Mouse (Mus musculus) megakaryocyte, adult 5-6 weeks (primary cell): ENCODE results near the gene Tsku. TPM values are rescaled to one million over a fixed set of nuclear protein-coding genes. Genes with fewer than 3 reads are reported as not detected.

ENCODE experiments used
- ATAC-seq: 2 replicates; pipeline ENCODE4 v1.8.0; 2016; ENCODE audit warnings: mild to moderate bottlenecking, inconsistent platforms; ENCODE audit not compliant: poor library complexity, severe bottlenecking
- total RNA-seq, 2 experiments: library from RNA; stranded (forward) in 1 of 2; stranded (reverse) in 1 of 2; fragments of 153-499, 151-499 nt in 1 of 2; fragments of 221-1000, 200-1000 nt in 1 of 2; gene quantifications; 2 replicates each; pipeline versions ENCODE4 v1.2.3 to v1.2.4; 2015 to 2017

Tsku gene
- total RNA-seq, 2 experiments from 2014 or later = 0.07 TPM; not detected in 1

- ATAC-seq = peak; percentile 46; the same call in 1 of the 2 replicates
Observed at GRCm38 (mm10) chr7:98329651-98330374, 31.3 kb downstream of the Tsku start.

GRCm38 (mm10) chr7:98328311-98328710 lies 32.8 kb downstream of the Tsku start:
- ATAC-seq = peak; percentile 34; the same call in 1 of the 2 replicates

- no peak for ATAC-seq
Observed at GRCm38 (mm10) chr7:98326051-98326450, 35.1 kb downstream of the Tsku start.

GRCm38 (mm10) chr7:98324228-98324627 lies 36.9 kb downstream of the Tsku start:
- ATAC-seq = no peak

- no peak for ATAC-seq
Observed at GRCm38 (mm10) chr7:98323288-98324019, 37.7 kb downstream of the Tsku start.

- ATAC-seq = peak; percentile 67
Observed at GRCm38 (mm10) chr7:98322415-98322814, 38.7 kb downstream of the Tsku start.

GRCm38 (mm10) chr7:98321083-98321482 lies 40.0 kb downstream of the Tsku start, which contains the start of gene Acer3:
Gene Acer3 (minus strand): TSS chr7:98321208.
- peak; percentile 81 for ATAC-seq

GRCm38 (mm10) chr7:98320006-98320556 lies 41.0 kb downstream of the Tsku start:
- no peak for ATAC-seq

- ATAC-seq = no peak
Observed at GRCm38 (mm10) chr7:98316568-98316967, 44.6 kb downstream of the Tsku start.

- ATAC-seq = no peak
Observed at GRCm38 (mm10) chr7:98315087-98315486, 46.0 kb downstream of the Tsku start.

GRCm38 (mm10) chr7:98312185-98312920 lies 48.8 kb downstream of the Tsku start:
- no peak for ATAC-seq

GRCm38 (mm10) chr7:98310266-98310665 lies 50.9 kb downstream of the Tsku start:
- no peak for ATAC-seq

GRCm38 (mm10) chr7:98309219-98310030 lies 51.7 kb downstream of the Tsku start:
- peak; percentile 96 for ATAC-seq

- ATAC-seq = peak; percentile 9; the same call in 1 of the 2 replicates
Observed at GRCm38 (mm10) chr7:98308607-98309218, 52.4 kb downstream of the Tsku start.

GRCm38 (mm10) chr7:98307921-98308606 lies 53.1 kb downstream of the Tsku start:
- no peak for ATAC-seq

- peak; percentile 17; the same call in 1 of the 2 replicates for ATAC-seq
Observed at GRCm38 (mm10) chr7:98307411-98307810, 53.7 kb downstream of the Tsku start.
